Mouse (Mus musculus) frontal cortex, postnatal 10 days (tissue): ENCODE results near the gene Fez2.

ENCODE experiments used
- DNase-seq, 2 experiments: peaks; one replicate each; pipeline ENCODE4 v3.0.0; 2022; ENCODE audit warnings: low spot score in 2 of 2, mixed read lengths in 1 of 2

The Fez2 gene

GRCm38 (mm10) chr17:78408386-78408785 is 9.6 kb downstream of the Fez2 start:
- DNase-seq: no peak

- DNase-seq: no peak
Observed at GRCm38 (mm10) chr17:78407581-78407980, 10.4 kb downstream of the Fez2 start.

- no peak for DNase-seq
Observed at GRCm38 (mm10) chr17:78406854-78407253, 11.1 kb downstream of the Fez2 start.

GRCm38 (mm10) chr17:78405336-78405735 is 12.6 kb downstream of the Fez2 start:
- no peak for DNase-seq

GRCm38 (mm10) chr17:78403804-78404203 is 14.1 kb downstream of the Fez2 start:
- DNase-seq: no peak

- no peak for DNase-seq
Observed at GRCm38 (mm10) chr17:78403229-78403628, 14.7 kb downstream of the Fez2 start.

- DNase-seq: no peak
Observed at GRCm38 (mm10) chr17:78402174-78402573, 15.8 kb downstream of the Fez2 start.

- DNase-seq: no peak
Observed at GRCm38 (mm10) chr17:78401713-78402112, 16.2 kb downstream of the Fez2 start.

GRCm38 (mm10) chr17:78401311-78401710 is 16.6 kb downstream of the Fez2 start:
- DNase-seq: no peak

GRCm38 (mm10) chr17:78400130-78400840 is 17.7 kb downstream of the Fez2 start:
- DNase-seq: no peak

- no peak for DNase-seq
Observed at GRCm38 (mm10) chr17:78392401-78393087, 25.4 kb downstream of the Fez2 start.

GRCm38 (mm10) chr17:78389573-78389972 is 28.4 kb downstream of the Fez2 start:
- DNase-seq: no peak

- DNase-seq: no peak
Observed at GRCm38 (mm10) chr17:78388101-78388847, 29.7 kb downstream of the Fez2 start.

- DNase-seq: no peak
Observed at GRCm38 (mm10) chr17:78387665-78388064, 30.3 kb downstream of the Fez2 start.

GRCm38 (mm10) chr17:78382321-78382720 is 35.6 kb downstream of the Fez2 start:
- no peak for DNase-seq

GRCm38 (mm10) chr17:78379730-78380245 is 38.2 kb downstream of the Fez2 start:
- DNase-seq: no peak

GRCm38 (mm10) chr17:78379079-78379729 is 38.7 kb downstream of the Fez2 start:
- no peak for DNase-seq

- DNase-seq: no peak
Observed at GRCm38 (mm10) chr17:78376587-78376986, 41.4 kb downstream of the Fez2 start.

GRCm38 (mm10) chr17:78374756-78375155 is 43.2 kb downstream of the Fez2 start:
- DNase-seq: no peak

- DNase-seq: no peak
Observed at GRCm38 (mm10) chr17:78373849-78374248, 44.1 kb downstream of the Fez2 start.

GRCm38 (mm10) chr17:78373174-78373573 is 44.8 kb downstream of the Fez2 start:
- no peak for DNase-seq

- DNase-seq: no peak
Observed at GRCm38 (mm10) chr17:78370445-78370844, 47.5 kb downstream of the Fez2 start.
